ENCODE assay signal across 27 mouse cellular contexts in genomic region chr4:13451661-13452060, GRCm38 (mm10).
DNase-seq lines count a peak whose midpoint lies in the region; ATAC-seq lines count a peak whose summit lies in the region.
"Had no signal": no experiment of that assay in that cellular context is flagged by ENCODE, and none has a peak within 500 bp of the region (broad histone marks: within the 10 kb centered on the region; RNA-seq: fewer than 3 reads in every experiment).

No protein-coding gene starts in this region.

- no peak overlapping the region for H3K9ac ChIP-seq in forebrain, embryonic 12.5 days
- H3K9ac ChIP-seq in hindbrain, embryonic 13.5 days = no peak overlapping the region
- H3K9ac ChIP-seq in neural tube, embryonic 13.5 days = no peak overlapping the region
- no peak overlapping the region for H3K9ac ChIP-seq in intestine, embryonic 16.5 days (ENCODE audit: low read depth, low read length)
- H3K9ac ChIP-seq: embryonic facial prominence, embryonic 12.5 days; heart, embryonic 12.5 days; limb, embryonic 13.5 days; lung, embryonic 15.5 days had no signal

- no peaks in the 10 kb centered on the region for H3K9me3 ChIP-seq in forebrain, embryonic 12.5 days
- H3K9me3 ChIP-seq in forebrain, embryonic 10.5 days = no peaks in the 10 kb centered on the region
- no peaks in the 10 kb centered on the region for H3K9me3 ChIP-seq in hindbrain, embryonic 13.5 days
- no peaks in the 10 kb centered on the region for H3K9me3 ChIP-seq in hindbrain, embryonic 10.5 days
- no peaks in the 10 kb centered on the region for H3K9me3 ChIP-seq in neural tube, embryonic 13.5 days
- H3K9me3 ChIP-seq in intestine, embryonic 16.5 days (ENCODE audit: control insufficient read depth, low read length) = no peaks in the 10 kb centered on the region
- H3K9me3 ChIP-seq: embryonic facial prominence, embryonic 12.5 days; heart, embryonic 12.5 days; limb, embryonic 13.5 days; lung, embryonic 15.5 days had no signal

- DNase-seq in forebrain, embryonic 10.5 days (ENCODE audit: extremely low spot score, low spot score) = no peak
- no peak for DNase-seq in hindbrain, embryonic 10.5 days (ENCODE audit: low spot score)
- DNase-seq in neural tube, embryonic 10.5 days (ENCODE audit: extremely low spot score, low spot score) = no peak
- DNase-seq in ovary, postnatal 14 days (ENCODE audit: low spot score) = no peak
- DNase-seq: adrenal gland, adult 8-10 months; cerebellum, adult 8-10 months; cerebellum, postnatal 25 days; embryo, embryonic 11 days; heart, adult 2 months; heart, postnatal 4 days; kidney, adult 2 months; kidney, postnatal 36 days; thymus, adult 2 months; thymus, postnatal 36 days had no signal

- no peak overlapping the region for H3K4me2 ChIP-seq in forebrain, embryonic 12.5 days
- peak overlapping the region; percentile 26; the same call in 1 of the 2 replicates for H3K4me2 ChIP-seq in hindbrain, embryonic 13.5 days
- H3K4me2 ChIP-seq in neural tube, embryonic 13.5 days = peak overlapping the region; percentile 7
- H3K4me2 ChIP-seq in intestine, embryonic 16.5 days (ENCODE audit: low read depth, low read length) = no peak overlapping the region
- H3K4me2 ChIP-seq: embryonic facial prominence, embryonic 12.5 days; heart, embryonic 12.5 days; limb, embryonic 13.5 days; liver, embryonic 11.5 days; lung, embryonic 15.5 days had no signal

- 0 out of 2 replicates have a peak, but pooled peaks cover 5% of the 10 kb centered on the region for H3K4me1 ChIP-seq in forebrain, embryonic 12.5 days
- H3K4me1 ChIP-seq in forebrain, embryonic 10.5 days = peaks cover 12% of the 10 kb centered on the region; the same call in 1 of the 2 replicates
- peaks cover 8% of the 10 kb centered on the region for H3K4me1 ChIP-seq in hindbrain, embryonic 13.5 days (replicated peaks)
- no peaks in the 10 kb centered on the region for H3K4me1 ChIP-seq in hindbrain, embryonic 10.5 days (replicated peaks)
- H3K4me1 ChIP-seq in neural tube, embryonic 13.5 days (replicated peaks) = peaks cover 5% of the 10 kb centered on the region; the same call in 1 of the 2 replicates
- H3K4me1 ChIP-seq in intestine, embryonic 16.5 days (ENCODE audit: control insufficient read depth, insufficient read depth, low read length) = no peaks in the 10 kb centered on the region
- H3K4me1 ChIP-seq: embryonic facial prominence, embryonic 12.5 days; heart, embryonic 12.5 days; lung, embryonic 15.5 days had no signal

- H3K27ac ChIP-seq in forebrain, embryonic 12.5 days = 0 out of 2 replicates have a peak overlapping the region, but pooled peaks have one; percentile 31
- H3K27ac ChIP-seq in forebrain, embryonic 10.5 days = no peak overlapping the region
- peak overlapping the region; percentile 72 for H3K27ac ChIP-seq in hindbrain, embryonic 13.5 days
- H3K27ac ChIP-seq in hindbrain, embryonic 10.5 days = no peak overlapping the region
- H3K27ac ChIP-seq in neural tube, embryonic 13.5 days (replicated peaks) = peak overlapping the region; percentile 67
- H3K27ac ChIP-seq in intestine, embryonic 16.5 days (ENCODE audit: low read length) = no peak overlapping the region
- H3K27ac ChIP-seq: embryonic facial prominence, embryonic 12.5 days; heart, adult 2 months; layer of hippocampus, adult 2 months; left cerebral cortex, adult 2 months; limb, embryonic 13.5 days; lung, embryonic 15.5 days had no signal

- H3K27me3 ChIP-seq in forebrain, embryonic 12.5 days = no peaks in the 10 kb centered on the region
- no peaks in the 10 kb centered on the region for H3K27me3 ChIP-seq in forebrain, embryonic 10.5 days (ENCODE audit: poor library complexity, severe bottlenecking)
- no peaks in the 10 kb centered on the region for H3K27me3 ChIP-seq in hindbrain, embryonic 13.5 days
- no peaks in the 10 kb centered on the region for H3K27me3 ChIP-seq in hindbrain, embryonic 10.5 days (ENCODE audit: insufficient read depth, poor library complexity, severe bottlenecking)
- no peaks in the 10 kb centered on the region for H3K27me3 ChIP-seq in neural tube, embryonic 13.5 days
- no peaks in the 10 kb centered on the region for H3K27me3 ChIP-seq in intestine, embryonic 16.5 days (replicated peaks; ENCODE audit: control insufficient read depth, insufficient read depth, low read length)
- H3K27me3 ChIP-seq: CH12.LX; embryonic facial prominence, embryonic 12.5 days; heart, embryonic 12.5 days; limb, embryonic 13.5 days; lung, embryonic 15.5 days had no signal

- WGBS in forebrain, embryonic 12.5 days = 49% methylated on average over 7 of the region's 7 CpGs
- 79% methylated on average over 7 of the region's 7 CpGs for WGBS in forebrain, embryonic 10.5 days
- 41% methylated on average over 7 of the region's 7 CpGs for WGBS in hindbrain, embryonic 13.5 days
- WGBS in hindbrain, embryonic 10.5 days = 75% methylated on average over 7 of the region's 7 CpGs
- WGBS in neural tube, embryonic 13.5 days = 42% methylated on average over 7 of the region's 7 CpGs
- WGBS in intestine, embryonic 16.5 days = 83% methylated on average over 7 of the region's 7 CpGs

- no peak for ATAC-seq in forebrain, embryonic 12.5 days (ENCODE audit: low FRiP score)
- ATAC-seq in hindbrain, embryonic 13.5 days (ENCODE audit: low FRiP score) = no peak
- no peak for ATAC-seq in neural tube, embryonic 13.5 days (ENCODE audit: low read depth)
- no peak for ATAC-seq in intestine, embryonic 16.5 days
- ATAC-seq: activated CD4-positive, CD25-positive, alpha-beta regulatory T cell, adult 4 months had no signal

- no peaks in the 10 kb centered on the region for H3K36me3 ChIP-seq in forebrain, embryonic 12.5 days (replicated peaks)
- H3K36me3 ChIP-seq in forebrain, embryonic 10.5 days (replicated peaks) = no peaks in the 10 kb centered on the region
- no peaks in the 10 kb centered on the region for H3K36me3 ChIP-seq in hindbrain, embryonic 13.5 days
- H3K36me3 ChIP-seq in hindbrain, embryonic 10.5 days = no peaks in the 10 kb centered on the region
- no peaks in the 10 kb centered on the region for H3K36me3 ChIP-seq in neural tube, embryonic 13.5 days
- no peaks in the 10 kb centered on the region for H3K36me3 ChIP-seq in intestine, embryonic 16.5 days (ENCODE audit: control insufficient read depth, insufficient read depth, low read length)
- H3K36me3 ChIP-seq: embryonic facial prominence, embryonic 12.5 days; heart, embryonic 12.5 days; limb, embryonic 13.5 days; lung, embryonic 15.5 days had no signal

- no peak overlapping the region for H3K4me3 ChIP-seq in forebrain, embryonic 12.5 days (replicated peaks)
- H3K4me3 ChIP-seq in forebrain, embryonic 10.5 days = no peak overlapping the region
- no peak overlapping the region for H3K4me3 ChIP-seq in hindbrain, embryonic 13.5 days
- no peak overlapping the region for H3K4me3 ChIP-seq in hindbrain, embryonic 10.5 days
- no peak overlapping the region for H3K4me3 ChIP-seq in neural tube, embryonic 13.5 days
- no peak overlapping the region for H3K4me3 ChIP-seq in intestine, embryonic 16.5 days (ENCODE audit: low read length)
- H3K4me3 ChIP-seq: embryonic facial prominence, embryonic 12.5 days; heart, adult 2 months; heart, embryonic 12.5 days; layer of hippocampus, adult 2 months; left cerebral cortex, adult 2 months; limb, embryonic 13.5 days; lung, embryonic 15.5 days had no signal

Comparison
In these comparisons a context has a peak if more than half of its experiments do, and no peak if none do; other contexts are left out.
1. H3K27ac ChIP-seq: peak in forebrain, embryonic 12.5 days (single experiment), hindbrain, embryonic 13.5 days (single experiment) and neural tube, embryonic 13.5 days (single experiment); none in forebrain, embryonic 10.5 days (single experiment), hindbrain, embryonic 10.5 days (single experiment) and intestine, embryonic 16.5 days (single experiment).
2. H3K4me2 ChIP-seq: peak in hindbrain, embryonic 13.5 days (single experiment) and neural tube, embryonic 13.5 days (single experiment); none in forebrain, embryonic 12.5 days (single experiment) and intestine, embryonic 16.5 days (single experiment).